Mouse (Mus musculus): ENCODE measurements around the gene Susd1.

The Susd1 gene

GRCm38 (mm10) chr4:59349425-59350185 lies 88.8 kb downstream of the Susd1 start:
- in situ Hi-C loops (cut with MboI; ENCODE audit: low sequenced_read_pairs) = no loop called here

GRCm38 (mm10) chr4:59340714-59341113 lies 97.7 kb downstream of the Susd1 start:
- in situ Hi-C loops (cut with MboI; ENCODE audit: low sequenced_read_pairs) = no loop called here

- in situ Hi-C loops (cut with MboI; ENCODE audit: low sequenced_read_pairs) = no loop called here
Measured at GRCm38 (mm10) chr4:59340046-59340445, 98.4 kb downstream of the Susd1 start.

GRCm38 (mm10) chr4:59338896-59339535 lies 99.4 kb downstream of the Susd1 start:
- in situ Hi-C loops (cut with MboI; ENCODE audit: low sequenced_read_pairs) = loop anchor here (10.0 kb wide), 1 partner anchor 244 kb away; no protein-coding TSS in a partner anchor

- in situ Hi-C loops (cut with MboI; ENCODE audit: low sequenced_read_pairs) = loop anchor here (10.0 kb wide), 1 partner anchor 243 kb away; no protein-coding TSS in a partner anchor
Measured at GRCm38 (mm10) chr4:59337533-59337885, 100.9 kb downstream of the Susd1 start.

GRCm38 (mm10) chr4:59336846-59337532 lies 101.4 kb downstream of the Susd1 start:
- in situ Hi-C loops (cut with MboI; ENCODE audit: low sequenced_read_pairs) = loop anchor here (10.0 kb wide), 1 partner anchor 242 kb away; no protein-coding TSS in a partner anchor

GRCm38 (mm10) chr4:59336439-59336809 lies 102.0 kb downstream of the Susd1 start:
- in situ Hi-C loops (cut with MboI; ENCODE audit: low sequenced_read_pairs) = loop anchor here (10.0 kb wide), 1 partner anchor 242 kb away; no protein-coding TSS in a partner anchor

- in situ Hi-C loops (cut with MboI; ENCODE audit: low sequenced_read_pairs) = loop anchor here (10.0 kb wide), 1 partner anchor 241 kb away; no protein-coding TSS in a partner anchor
Measured at GRCm38 (mm10) chr4:59335616-59336438, 102.6 kb downstream of the Susd1 start.

- in situ Hi-C loops (cut with MboI; ENCODE audit: low sequenced_read_pairs) = loop anchor here (10.0 kb wide), 1 partner anchor 240 kb away; no protein-coding TSS in a partner anchor
Measured at GRCm38 (mm10) chr4:59335101-59335500, 103.3 kb downstream of the Susd1 start.

- in situ Hi-C loops (cut with MboI; ENCODE audit: low sequenced_read_pairs) = loop anchor here (10.0 kb wide), 1 partner anchor 239 kb away; no protein-coding TSS in a partner anchor
Measured at GRCm38 (mm10) chr4:59334236-59334635, 104.2 kb downstream of the Susd1 start.

GRCm38 (mm10) chr4:59333424-59333895 lies 105.0 kb downstream of the Susd1 start:
- in situ Hi-C loops (cut with MboI; ENCODE audit: low sequenced_read_pairs) = loop anchor here (10.0 kb wide), 1 partner anchor 239 kb away; no protein-coding TSS in a partner anchor

GRCm38 (mm10) chr4:59332691-59333423 lies 105.6 kb downstream of the Susd1 start:
- in situ Hi-C loops (cut with MboI; ENCODE audit: low sequenced_read_pairs) = loop anchor here (10.0 kb wide), 1 partner anchor 238 kb away; no protein-coding TSS in a partner anchor

GRCm38 (mm10) chr4:59332089-59332488 lies 106.3 kb downstream of the Susd1 start:
- in situ Hi-C loops (cut with MboI; ENCODE audit: low sequenced_read_pairs) = loop anchor here (10.0 kb wide), 1 partner anchor 237 kb away; no protein-coding TSS in a partner anchor

- in situ Hi-C loops (cut with MboI; ENCODE audit: low sequenced_read_pairs) = loop anchor here (10.0 kb wide), 1 partner anchor 237 kb away; no protein-coding TSS in a partner anchor
Measured at GRCm38 (mm10) chr4:59331633-59332032, 106.8 kb downstream of the Susd1 start.

GRCm38 (mm10) chr4:59330961-59331604 lies 107.3 kb downstream of the Susd1 start:
- in situ Hi-C loops (cut with MboI; ENCODE audit: low sequenced_read_pairs) = loop anchor here (10.0 kb wide), 1 partner anchor 236 kb away; no protein-coding TSS in a partner anchor

- in situ Hi-C loops (cut with MboI; ENCODE audit: low sequenced_read_pairs) = loop anchor here (10.0 kb wide), 1 partner anchor 235 kb away; no protein-coding TSS in a partner anchor
Measured at GRCm38 (mm10) chr4:59329461-59330304, 108.8 kb downstream of the Susd1 start.

- in situ Hi-C loops (cut with MboI; ENCODE audit: low sequenced_read_pairs) = no loop called here
Measured at GRCm38 (mm10) chr4:59328821-59329220, 109.6 kb downstream of the Susd1 start.

GRCm38 (mm10) chr4:59327986-59328385 lies 110.4 kb downstream of the Susd1 start:
- in situ Hi-C loops (cut with MboI; ENCODE audit: low sequenced_read_pairs) = no loop called here

Measured in CH12F3 (cell line).